In genomic region chr1:105781391-105782146, GRCm38 (mm10) we compare ENCODE assay signal across 8 mouse cellular contexts. TPM values are rescaled to one million over a fixed set of nuclear protein-coding genes. Genes with fewer than 3 reads are reported as not detected.
DNase-seq lines count a peak whose midpoint lies in the region; ATAC-seq and TF ChIP-seq lines count a peak whose summit lies in the region.

No protein-coding gene starts in this region.

- no peaks in the 10 kb centered on the region for H3K79me2 ChIP-seq in heart, adult 2 months (replicated peaks; ENCODE audit: control insufficient read depth, insufficient read depth, low read length)

- peak overlapping the region; percentile 56 for H3K4me3 ChIP-seq in heart, adult 2 months
- H3K4me3 ChIP-seq in ES-Bruce4 (ENCODE audit: low read depth, low read length), result peak overlapping the region; percentile 86; the same call in 1 of the 2 replicates
- peak overlapping the region; percentile 51; the same call in 1 of the 2 replicates for H3K4me3 ChIP-seq in embryonic facial prominence, embryonic 12.5 days
- peak overlapping the region; percentile 83 for H3K4me3 ChIP-seq in intestine, embryonic 16.5 days (ENCODE audit: low read length)
- H3K4me3 ChIP-seq in midbrain, embryonic 15.5 days, result peak overlapping the region; percentile 51

- intact Hi-C loops in heart, adult 2 months (cut with DNase I), result no loop called here

- no peak overlapping the region for H3K27ac ChIP-seq in heart, adult 2 months
- no peak overlapping the region for H3K27ac ChIP-seq in ES-Bruce4 (ENCODE audit: insufficient read depth, low read length)
- no peak overlapping the region for H3K27ac ChIP-seq in embryonic facial prominence, embryonic 12.5 days
- H3K27ac ChIP-seq in intestine, embryonic 16.5 days (ENCODE audit: low read length), result peak overlapping the region; percentile 76
- H3K27ac ChIP-seq in midbrain, embryonic 15.5 days, result no peak overlapping the region

- no peak for TF ChIP-seq CTCF in heart, adult 2 months (IDR thresholded peaks at IDR 0.05)
- TF ChIP-seq CTCF in ES-Bruce4 (IDR thresholded peaks at IDR 0.05; ENCODE audit: low read depth, low read length), result no peak

- H3K27me3 ChIP-seq in heart, adult 2 months (ENCODE audit: control insufficient read depth, insufficient read depth, low read length), result no peaks in the 10 kb centered on the region; the same call in 1 of the 2 replicates
- H3K27me3 ChIP-seq in ES-Bruce4 (ENCODE audit: control insufficient read depth, insufficient read depth, low read length, poor library complexity, severe bottlenecking), result no peaks in the 10 kb centered on the region; the same call in none of the 2 replicates
- H3K27me3 ChIP-seq in embryonic facial prominence, embryonic 12.5 days, result peaks cover 47% of the 10 kb centered on the region
- no peaks in the 10 kb centered on the region for H3K27me3 ChIP-seq in intestine, embryonic 16.5 days (replicated peaks; ENCODE audit: control insufficient read depth, insufficient read depth, low read length)
- peaks cover 14% of the 10 kb centered on the region for H3K27me3 ChIP-seq in midbrain, embryonic 15.5 days (replicated peaks)

- no peak overlapping the region for H3K9ac ChIP-seq in heart, adult 2 months (ENCODE audit: low read depth, low read length)
- H3K9ac ChIP-seq in ES-Bruce4 (ENCODE audit: low read depth, poor library complexity, severe bottlenecking), result 0 out of 2 replicates have a peak overlapping the region, but pooled peaks have one; percentile 79
- H3K9ac ChIP-seq in embryonic facial prominence, embryonic 12.5 days, result no peak overlapping the region
- H3K9ac ChIP-seq in intestine, embryonic 16.5 days (ENCODE audit: low read depth, low read length), result peak overlapping the region; percentile 92
- H3K9ac ChIP-seq in midbrain, embryonic 15.5 days, result no peak overlapping the region

- peaks cover 4% of the 10 kb centered on the region for H3K4me1 ChIP-seq in heart, adult 2 months (ENCODE audit: control insufficient read depth, insufficient read depth, low read length)
- no peaks in the 10 kb centered on the region for H3K4me1 ChIP-seq in ES-Bruce4 (ENCODE audit: control insufficient read depth, insufficient read depth, low read length)
- H3K4me1 ChIP-seq in embryonic facial prominence, embryonic 12.5 days, result peaks cover 4% of the 10 kb centered on the region; the same call in 1 of the 2 replicates
- H3K4me1 ChIP-seq in intestine, embryonic 16.5 days (ENCODE audit: control insufficient read depth, insufficient read depth, low read length), result peaks cover 17% of the 10 kb centered on the region
- peaks cover 13% of the 10 kb centered on the region for H3K4me1 ChIP-seq in midbrain, embryonic 15.5 days

- no peak for TF ChIP-seq EP300 in heart, adult 2 months (IDR thresholded peaks at IDR 0.05; ENCODE audit: insufficient read depth, low read depth, low read length)
- no peak for TF ChIP-seq EP300 in ES-Bruce4 (IDR thresholded peaks at IDR 0.05; ENCODE audit: insufficient read depth, low read depth, low read length)

- no peaks in the 10 kb centered on the region for H3K36me3 ChIP-seq in heart, adult 2 months (ENCODE audit: control insufficient read depth, insufficient read depth, low read length)
- no peaks in the 10 kb centered on the region for H3K36me3 ChIP-seq in ES-Bruce4 (ENCODE audit: control insufficient read depth, insufficient read depth, low read length, poor library complexity, severe bottlenecking)
- no peaks in the 10 kb centered on the region for H3K36me3 ChIP-seq in embryonic facial prominence, embryonic 12.5 days
- H3K36me3 ChIP-seq in intestine, embryonic 16.5 days (ENCODE audit: control insufficient read depth, insufficient read depth, low read length), result no peaks in the 10 kb centered on the region
- H3K36me3 ChIP-seq in midbrain, embryonic 15.5 days (replicated peaks), result no peaks in the 10 kb centered on the region

- peak overlapping the region; percentile 93 for H3K4me2 ChIP-seq in embryonic facial prominence, embryonic 12.5 days (replicated peaks)
- peak overlapping the region; percentile 84 for H3K4me2 ChIP-seq in intestine, embryonic 16.5 days (ENCODE audit: low read depth, low read length)
- peak overlapping the region; percentile 86 for H3K4me2 ChIP-seq in midbrain, embryonic 15.5 days

- 43% methylated on average over 12 of the region's 12 CpGs for WGBS in heart, adult 2 months
- WGBS in embryonic facial prominence, embryonic 12.5 days, result 45% methylated on average over 12 of the region's 12 CpGs
- 25% methylated on average over 12 of the region's 12 CpGs for WGBS in intestine, embryonic 16.5 days
- 44% methylated on average over 12 of the region's 12 CpGs for WGBS in midbrain, embryonic 15.5 days

- H3K9me3 ChIP-seq in ES-Bruce4 (replicated peaks; ENCODE audit: control insufficient read depth, insufficient read depth, low read length, poor library complexity, severe bottlenecking), result no peaks in the 10 kb centered on the region
- no peaks in the 10 kb centered on the region for H3K9me3 ChIP-seq in embryonic facial prominence, embryonic 12.5 days
- no peaks in the 10 kb centered on the region for H3K9me3 ChIP-seq in intestine, embryonic 16.5 days (ENCODE audit: control insufficient read depth, low read length)
- H3K9me3 ChIP-seq in midbrain, embryonic 15.5 days, result no peaks in the 10 kb centered on the region

- no peak for ATAC-seq in embryonic facial prominence, embryonic 12.5 days (ENCODE audit: insufficient number of reproducible peaks, insufficient read depth, low FRiP score, low TSS enrichment)
- ATAC-seq in intestine, embryonic 16.5 days, result no peak
- no peak for ATAC-seq in midbrain, embryonic 15.5 days (replicated peaks)

- no peak for TF ChIP-seq POLR2A in heart, adult 2 months (IDR thresholded peaks at IDR 0.05; ENCODE audit: insufficient read depth, low read depth, low read length)
- no peak for TF ChIP-seq POLR2A in ES-Bruce4 (IDR thresholded peaks at IDR 0.05; ENCODE audit: insufficient read depth, low read length)

- DNase-seq in heart, adult 2 months, result no peak
- no peak for DNase-seq in heart, adult 9 months (ENCODE audit: low spot score in 2 of 2)
- DNase-seq in adipocyte (ENCODE audit: low spot score), result no peak
- DNase-seq in frontal cortex, adult 2 months (ENCODE audit: extremely low spot score in 1 of 2, low spot score in 1 of 2), result no peak

RNA-seq across cellular contexts. Expression of gene Tnfrsf11a, which starts 1.1 kb away (rescaled TPM):
- 1 to 10 TPM; 1.4 to 1.9 TPM for total RNA-seq in heart, adult 2 months (2021)
- polyA plus RNA-seq in heart, adult 2 months (2012; rRNA removed), result 1.2 and 1.8 TPM in 2 replicates
- polyA plus RNA-seq in ES-Bruce4 (2011; ENCODE audit: insufficient read depth, insufficient read length, low read depth, missing spikeins), result 1.1 and 2.1 TPM in 2 replicates
- polyA plus RNA-seq in embryonic facial prominence, embryonic 12.5 days (2016; fragmentation: Nextera tagmentation; extraction: Ambion mirVana), result 0.84 and 0.90 TPM in 2 replicates
- polyA plus RNA-seq in intestine, embryonic 16.5 days (2015; fragmentation: Nextera tagmentation; extraction: Ambion mirVana), result 7.0 and 8.4 TPM in 2 replicates
- 0.32 and 1.0 TPM in 2 replicates for polyA plus RNA-seq in midbrain, embryonic 15.5 days (2015; fragmentation: Nextera tagmentation; extraction: Ambion mirVana)
- polyA plus RNA-seq in frontal cortex, adult 2 months (2012; rRNA removed), result 2.6 TPM in 2 replicates

Comparison
In these comparisons a context has a peak if more than half of its experiments do, and no peak if none do; other contexts are left out.
1. H3K9ac ChIP-seq: peak in ES-Bruce4 (single experiment) and intestine, embryonic 16.5 days (single experiment); none in heart, adult 2 months (single experiment), embryonic facial prominence, embryonic 12.5 days (single experiment) and midbrain, embryonic 15.5 days (single experiment).
2. Peak in every context shown above with its lines, with median percentiles within 50 percentile points of each other: H3K4me3 ChIP-seq and H3K4me2 ChIP-seq.